Mouse (Mus musculus) v-Abl transformed pro-B cells (cell line): ENCODE data around the gene Cpm.

ENCODE experiments used
- in situ Hi-C, 2 experiments: fragments of 400-800 bp; cut with MboI; formaldehyde crosslinking; loops; one replicate each; pipeline ENCODE4 v1.15.1; 2025; ENCODE audit not compliant: unreplicated experiment in 2 of 2

Cpm gene

DNA sequence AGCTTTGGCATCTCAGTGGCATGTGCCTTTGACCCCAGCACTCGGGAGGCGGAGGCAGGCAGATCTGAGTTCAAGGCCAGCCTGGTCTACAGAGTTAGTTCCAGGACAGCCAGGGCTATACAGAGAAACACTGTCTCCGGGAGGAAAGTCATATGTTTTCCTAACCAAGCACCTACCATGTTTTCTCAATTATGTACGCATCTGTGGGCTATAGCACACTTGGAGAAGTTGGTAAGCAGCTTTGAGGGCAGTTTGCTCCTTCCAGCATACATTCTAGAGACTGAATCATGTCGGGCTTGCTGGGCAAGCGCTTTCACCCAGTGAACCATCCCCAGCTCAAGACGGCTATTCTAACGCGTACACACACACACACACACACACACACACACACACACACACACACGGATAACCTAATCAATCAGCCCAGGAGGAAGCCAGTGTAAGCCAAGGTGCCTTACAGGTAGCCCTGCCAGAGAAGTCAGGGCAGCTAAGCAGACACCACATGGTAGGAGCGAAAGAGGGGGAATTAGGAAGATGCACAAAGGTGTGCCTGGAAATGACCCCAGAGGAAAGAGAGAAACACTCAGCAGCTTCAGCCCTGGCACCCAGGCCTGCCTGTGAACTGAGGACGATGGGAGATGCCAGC lies 51.7 kb downstream of the Cpm start:
- in situ Hi-C loops = no loop called here

DNA sequence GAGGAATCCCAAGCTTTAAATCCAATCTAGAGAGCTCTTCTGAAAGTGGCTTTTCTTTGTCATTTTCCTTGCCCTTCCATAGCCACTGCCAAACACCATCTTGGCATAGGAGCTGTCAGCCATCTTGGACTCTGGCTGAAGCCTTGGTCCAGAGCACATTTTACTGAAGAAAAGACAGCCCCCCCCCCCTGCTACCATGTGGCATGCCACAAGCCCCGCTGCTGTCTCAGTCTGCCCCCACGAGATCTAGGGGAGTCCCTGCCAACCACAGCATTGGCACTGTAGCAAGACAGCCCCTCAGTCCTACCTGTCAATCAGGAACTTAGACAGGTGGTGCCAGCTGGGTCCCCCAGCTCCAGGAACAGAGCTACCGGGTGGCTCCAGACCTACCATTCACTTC lies 52.2 kb downstream of the Cpm start:
- in situ Hi-C loops = no loop called here

- in situ Hi-C loops = no loop called here
Observed at GRCm38 (mm10) chr10:117681999-117682857, 52.9 kb downstream of the Cpm start.

DNA sequence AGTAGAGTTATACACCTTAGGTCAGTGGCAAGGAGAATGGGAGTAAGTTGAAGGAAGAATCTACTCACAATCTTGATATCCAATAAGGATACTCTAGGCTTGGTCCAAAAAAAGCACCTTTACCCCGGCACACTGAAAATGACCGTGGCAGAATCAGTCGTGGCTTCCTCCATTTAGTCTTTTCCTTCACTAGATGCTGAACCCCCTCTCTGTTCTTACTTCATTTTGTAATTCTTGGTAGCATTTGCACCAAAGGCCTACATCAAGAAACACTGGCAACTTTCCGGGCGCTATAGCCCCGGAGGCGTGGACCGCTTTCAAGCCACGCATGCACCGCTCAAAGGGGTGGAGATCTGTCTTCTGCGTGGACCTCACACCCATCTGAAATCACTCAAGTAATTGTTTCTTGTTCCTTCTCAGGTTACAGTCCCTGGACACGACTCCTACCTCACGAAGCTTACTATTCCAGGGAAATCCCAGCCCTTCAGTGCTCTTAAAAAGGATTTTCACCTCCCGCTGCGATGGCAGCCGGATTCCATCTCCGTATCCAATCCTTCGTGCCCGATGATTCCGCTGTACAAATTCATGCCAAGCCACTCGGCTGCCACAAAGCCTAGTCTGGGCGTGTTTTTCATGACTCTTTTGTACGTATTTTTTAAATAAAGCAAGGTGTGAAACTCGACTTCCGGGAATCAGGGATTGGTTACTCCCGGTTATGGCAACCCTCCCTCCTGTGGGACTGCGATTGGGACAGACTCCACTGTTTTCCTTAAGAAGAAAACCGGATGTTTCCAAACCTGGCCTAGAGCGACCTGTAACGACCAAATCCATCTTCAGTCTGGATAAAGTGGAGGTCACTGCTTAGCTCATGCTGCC lies 53.8 kb downstream of the Cpm start:
- in situ Hi-C loops = no loop called here

GRCm38 (mm10) chr10:117683734-117684037 lies 54.4 kb downstream of the Cpm start:
- in situ Hi-C loops = no loop called here

DNA sequence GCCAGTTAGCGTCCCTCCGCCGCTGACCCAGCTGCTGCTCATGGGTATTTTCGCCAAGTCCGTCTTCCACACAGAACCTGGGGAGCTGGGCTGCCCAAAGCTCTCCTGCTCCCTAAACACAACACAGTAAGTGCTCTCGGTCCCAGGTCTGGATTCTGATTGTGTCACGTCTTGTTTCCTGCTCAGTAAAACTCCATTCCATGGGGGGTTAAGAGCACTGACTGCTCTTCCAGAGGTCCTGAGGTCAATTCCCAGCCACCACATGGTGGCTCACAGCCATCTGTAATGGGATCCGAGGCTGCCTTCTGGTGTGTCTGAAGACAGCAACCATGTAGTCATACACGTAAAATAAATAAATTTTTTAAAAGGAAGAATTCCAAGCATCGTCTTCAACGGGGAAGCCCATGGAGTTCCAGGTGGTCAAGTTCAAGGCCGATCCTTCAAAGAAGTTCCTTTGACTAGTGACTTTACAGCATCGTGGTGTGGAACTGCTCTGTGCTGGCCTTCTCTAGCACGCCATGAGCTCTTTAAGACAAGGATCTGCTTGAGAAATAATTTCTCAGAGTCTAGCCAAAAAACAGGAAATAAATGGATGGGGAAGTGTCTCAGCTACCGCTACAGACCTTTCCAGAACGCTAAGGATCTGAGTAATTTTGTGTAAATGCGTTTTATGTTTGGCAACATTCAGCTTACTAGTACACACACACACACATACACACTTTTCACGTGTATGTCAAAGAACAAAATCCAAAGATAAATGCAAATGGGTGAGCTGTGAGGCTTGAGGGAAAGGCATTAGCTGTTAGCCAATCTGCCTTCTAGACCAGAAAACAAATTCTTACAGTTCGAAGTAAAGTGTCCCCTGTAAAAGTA lies 55.2 kb downstream of the Cpm start:
- in situ Hi-C loops = no loop called here

DNA sequence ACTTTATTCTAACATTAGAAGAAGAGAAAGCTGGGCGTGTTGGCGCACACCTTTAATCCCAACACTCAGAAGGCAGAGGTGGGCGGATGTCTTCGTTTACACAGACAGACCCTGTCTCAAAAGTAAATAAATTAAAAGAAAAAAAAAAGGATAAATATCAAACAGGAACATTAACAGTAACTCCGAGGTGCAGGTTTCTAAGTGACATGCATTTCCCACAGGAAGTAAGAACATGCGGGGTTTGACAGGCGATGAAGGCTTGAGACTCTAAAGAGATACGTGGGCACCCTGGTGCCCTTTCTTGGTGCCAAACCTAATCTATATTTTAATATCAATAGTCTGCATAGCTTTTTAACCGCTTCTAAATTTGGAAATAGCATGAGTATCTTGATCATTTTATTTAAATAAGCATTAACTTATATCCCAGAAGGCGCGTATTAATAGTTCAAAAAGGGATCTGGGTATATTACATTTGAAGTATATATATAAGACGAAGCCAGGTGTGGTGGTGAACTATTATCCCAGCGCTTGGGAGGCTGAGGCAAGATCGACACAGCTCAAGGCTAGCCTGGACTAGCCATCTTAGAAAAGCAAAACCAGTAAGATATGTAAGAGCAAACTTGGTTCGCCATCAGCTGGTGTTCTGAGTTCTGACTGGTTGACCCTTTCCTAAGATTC lies 56.0 kb downstream of the Cpm start:
- in situ Hi-C loops = no loop called here

DNA sequence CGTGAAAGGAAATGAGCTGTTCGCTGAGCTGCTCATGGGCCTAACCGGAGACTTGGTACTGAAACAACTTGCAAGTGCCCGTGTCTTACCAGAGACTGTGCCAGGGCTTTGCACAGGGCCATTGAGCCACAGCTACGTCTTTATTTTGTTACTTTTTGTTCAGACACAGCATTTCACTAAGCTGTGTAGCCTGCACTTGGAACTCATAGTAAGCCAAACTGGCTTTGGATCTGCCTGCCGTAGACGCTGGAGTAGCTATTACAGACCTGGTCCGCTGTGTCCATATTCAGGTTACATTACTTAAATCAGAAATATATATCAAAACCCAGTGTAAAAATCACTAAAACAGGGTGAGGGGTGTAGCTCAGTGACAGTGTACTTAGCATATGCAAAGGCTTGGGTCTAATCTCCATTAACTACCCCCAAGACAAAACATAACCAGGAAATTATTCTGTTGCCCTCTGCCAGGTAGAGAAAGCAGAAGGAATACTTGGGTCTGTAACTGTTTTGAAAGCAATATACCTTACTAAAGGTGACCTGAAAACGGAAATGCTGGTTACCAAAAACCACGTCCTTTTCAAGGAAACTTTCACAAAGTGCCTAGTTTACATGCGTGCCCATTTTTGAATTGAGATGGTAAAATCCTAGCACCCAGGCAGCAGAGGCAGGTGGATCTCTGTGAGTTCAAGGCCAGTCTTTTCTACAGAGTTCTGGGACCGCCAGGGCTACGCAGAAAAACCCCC lies 56.7 kb downstream of the Cpm start:
- in situ Hi-C loops = no loop called here

- in situ Hi-C loops = no loop called here
Observed at GRCm38 (mm10) chr10:117687018-117687417, 57.7 kb downstream of the Cpm start.

- in situ Hi-C loops = no loop called here
Observed at GRCm38 (mm10) chr10:117687577-117687976, 58.3 kb downstream of the Cpm start.

GRCm38 (mm10) chr10:117688204-117689151 lies 59.2 kb downstream of the Cpm start:
- in situ Hi-C loops = no loop called here

DNA sequence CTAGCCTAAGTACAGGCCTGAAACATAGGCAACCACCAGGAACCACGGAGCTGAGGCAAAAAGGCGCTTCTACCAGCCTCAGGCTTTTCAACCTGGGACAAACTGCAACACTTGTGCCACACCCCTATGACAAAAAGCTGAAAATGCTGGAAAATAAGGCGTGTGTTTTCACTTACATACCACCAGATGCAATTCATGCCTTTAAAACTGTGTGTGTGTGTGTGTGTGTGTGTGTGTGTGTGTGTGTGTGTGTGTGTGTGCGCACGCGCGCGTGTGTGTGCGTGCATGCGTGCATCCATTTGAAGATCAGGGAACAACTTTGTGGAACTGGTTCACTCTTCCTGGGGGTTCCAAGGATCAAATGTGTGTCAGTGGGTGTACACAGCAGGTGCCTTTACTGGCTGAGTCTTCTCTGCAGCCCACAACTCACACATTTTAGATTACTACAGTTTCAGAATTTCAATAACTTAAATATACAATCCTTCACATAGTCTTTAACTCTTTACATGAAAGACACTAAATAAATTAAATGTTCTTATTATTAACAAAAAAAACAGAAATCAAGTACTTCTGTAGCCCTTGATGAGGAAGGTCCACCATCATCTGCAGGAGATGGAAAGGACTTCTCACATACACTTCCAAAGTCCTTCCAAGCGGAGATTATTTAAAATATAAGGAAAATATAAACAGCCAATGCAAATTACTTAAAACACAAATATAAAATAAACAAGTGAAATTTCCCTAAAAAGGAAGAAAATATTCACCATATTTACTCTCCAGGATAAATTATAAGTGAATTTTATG lies 60.2 kb downstream of the Cpm start:
- in situ Hi-C loops = loop anchor here in 1 of 2 experiments (10.0 kb wide), 1 partner anchor 415 kb away; no protein-coding TSS in a partner anchor

- in situ Hi-C loops = loop anchor here in 1 of 2 experiments (10.0 kb wide), 1 partner anchor 415 kb away; no protein-coding TSS in a partner anchor
Observed at GRCm38 (mm10) chr10:117690101-117690352, 60.7 kb downstream of the Cpm start.

- in situ Hi-C loops = loop anchor here in 1 of 2 experiments (10.0 kb wide), 1 partner anchor 416 kb away; no protein-coding TSS in a partner anchor
Observed at GRCm38 (mm10) chr10:117690770-117691296, 61.5 kb downstream of the Cpm start.

DNA sequence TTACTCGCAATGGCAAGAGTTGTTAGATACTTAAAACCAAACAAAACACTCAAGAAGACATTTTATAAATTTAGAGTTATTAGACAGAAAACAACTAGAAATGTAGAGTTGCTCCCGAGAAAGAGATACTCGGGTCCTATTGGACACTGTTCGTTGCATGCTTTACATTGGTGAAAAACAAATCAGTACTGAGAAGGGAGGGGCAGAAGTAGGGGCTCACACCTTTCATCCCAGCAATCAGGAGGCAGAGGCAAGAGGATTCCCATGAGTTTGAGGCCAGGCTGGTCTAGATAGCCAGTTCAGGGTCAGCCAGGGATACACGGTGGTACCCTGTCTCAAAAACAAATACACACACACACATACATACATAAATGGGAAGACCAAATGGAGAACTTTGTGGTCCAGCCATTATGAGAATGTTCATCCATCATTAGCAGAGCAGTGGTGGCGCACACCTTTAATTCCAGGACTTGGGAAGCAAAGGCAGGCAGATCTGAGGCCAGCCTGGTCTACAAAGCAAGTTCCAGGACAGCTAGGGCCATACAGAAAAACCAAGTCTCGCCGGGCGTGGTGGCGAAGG lies 62.2 kb downstream of the Cpm start:
- in situ Hi-C loops = loop anchor here in 1 of 2 experiments (10.0 kb wide), 1 partner anchor 417 kb away; no protein-coding TSS in a partner anchor

DNA sequence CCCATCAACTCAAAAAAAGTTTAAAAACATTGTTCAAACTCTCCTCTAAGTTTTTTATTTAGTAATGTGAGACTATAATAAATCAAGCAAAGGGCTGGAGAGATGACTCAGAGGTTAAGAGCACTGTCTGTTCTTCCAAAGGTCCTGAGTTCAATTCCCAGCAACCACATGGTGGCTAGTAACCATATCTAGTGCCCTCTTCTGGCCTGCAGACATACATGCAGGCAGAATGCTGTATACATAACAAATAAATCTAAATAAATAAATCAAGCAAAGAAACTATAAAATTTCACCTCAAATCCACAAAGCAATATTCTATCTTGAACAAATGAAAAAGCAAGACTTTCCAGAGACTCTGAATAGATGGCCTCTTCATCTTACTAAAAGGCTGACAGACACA lies 62.9 kb downstream of the Cpm start:
- in situ Hi-C loops = loop anchor here in 1 of 2 experiments (10.0 kb wide), 1 partner anchor 417 kb away; no protein-coding TSS in a partner anchor
